Mouse (Mus musculus): ENCODE results near the gene Tab1. TPM values are rescaled to one million over a fixed set of nuclear protein-coding genes. Genes with fewer than 3 reads are reported as not detected.
"Not testable (repeated sequence)": the region's sequence is repeated elsewhere in the genome, so short reads cannot be mapped to it uniquely, and the experiment has no call there.

Gene Tab1
- polyA plus RNA-seq, 1 experiment from 2014 or later: 31.5 TPM

- no peak overlapping the region for H3K4me2 ChIP-seq (ENCODE audit: low read depth, low read length)
- WGBS: 81% methylated on average over 7 of the region's 7 CpGs
- H3K4me3 ChIP-seq (ENCODE audit: low read length): no peak overlapping the region
- H3K27me3 ChIP-seq (ENCODE audit: control insufficient read depth, insufficient read depth, low read depth, low read length): no peaks in the 10 kb centered on the region
- H3K4me1 ChIP-seq (replicated peaks; ENCODE audit: control insufficient read depth, insufficient read depth, low read length): no peaks in the 10 kb centered on the region
- no peak overlapping the region for H3K9ac ChIP-seq (ENCODE audit: low read length)
- no peak overlapping the region for H3K27ac ChIP-seq (ENCODE audit: low read length)
- ATAC-seq (ENCODE audit: low read depth): no peak
- no peaks in the 10 kb centered on the region for H3K9me3 ChIP-seq (ENCODE audit: control insufficient read depth, low read length)
- H3K36me3 ChIP-seq (ENCODE audit: control insufficient read depth, insufficient read depth, low read length): no peaks in the 10 kb centered on the region
Measured at GRCm38 (mm10) chr15:80114414-80114813, 18.5 kb upstream of the Tab1 start.

DNA sequence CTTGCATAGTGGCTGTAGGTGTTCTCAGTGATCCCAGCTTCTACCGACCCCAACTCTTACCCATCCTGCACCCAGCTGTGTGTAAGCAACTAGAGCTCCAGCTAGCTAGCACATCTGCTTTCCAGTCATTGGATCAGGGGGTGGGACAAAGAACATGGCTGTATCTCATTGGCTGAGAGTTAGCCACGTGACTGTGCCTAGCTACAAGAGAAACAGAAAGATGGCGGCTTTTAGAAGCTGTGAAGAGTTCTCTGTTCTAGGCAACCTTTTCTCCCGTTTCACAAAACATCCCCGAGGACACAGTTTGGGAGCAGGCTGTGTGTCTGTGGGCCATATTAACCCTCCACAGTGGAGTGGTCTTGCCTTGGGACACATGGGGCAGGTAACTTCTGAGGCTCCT lies 17.7 kb upstream of the Tab1 start:
- WGBS: 49% methylated on average over 5 of the region's 5 CpGs
- ATAC-seq (ENCODE audit: low read depth): no peak
- no peak overlapping the region for H3K4me3 ChIP-seq (ENCODE audit: low read length)
- no peak overlapping the region for H3K27ac ChIP-seq (ENCODE audit: low read length)
- no peaks in the 10 kb centered on the region for H3K4me1 ChIP-seq (replicated peaks; ENCODE audit: control insufficient read depth, insufficient read depth, low read length)
- H3K27me3 ChIP-seq (ENCODE audit: control insufficient read depth, insufficient read depth, low read depth, low read length): no peaks in the 10 kb centered on the region
- peak overlapping the region; percentile 13; the same call in 1 of the 2 replicates for H3K4me2 ChIP-seq (ENCODE audit: low read depth, low read length)
- H3K9me3 ChIP-seq (ENCODE audit: control insufficient read depth, low read length): no peaks in the 10 kb centered on the region
- no peaks in the 10 kb centered on the region for H3K36me3 ChIP-seq (ENCODE audit: control insufficient read depth, insufficient read depth, low read length)
- no peak overlapping the region for H3K9ac ChIP-seq (ENCODE audit: low read length)

- H3K9me3 ChIP-seq (ENCODE audit: control insufficient read depth, low read length): no peaks in the 10 kb centered on the region
- WGBS: 57% methylated on average over 13 of the region's 13 CpGs
- H3K27me3 ChIP-seq (ENCODE audit: control insufficient read depth, insufficient read depth, low read depth, low read length): no peaks in the 10 kb centered on the region
- no peak for ATAC-seq (ENCODE audit: low read depth)
- H3K27ac ChIP-seq (ENCODE audit: low read length): no peak overlapping the region
- peak overlapping the region; percentile 13; the same call in 1 of the 2 replicates for H3K4me2 ChIP-seq (ENCODE audit: low read depth, low read length)
- H3K4me1 ChIP-seq (replicated peaks; ENCODE audit: control insufficient read depth, insufficient read depth, low read length): no peaks in the 10 kb centered on the region
- H3K4me3 ChIP-seq (ENCODE audit: low read length): no peak overlapping the region
- H3K9ac ChIP-seq (ENCODE audit: low read length): no peak overlapping the region
- H3K36me3 ChIP-seq (ENCODE audit: control insufficient read depth, insufficient read depth, low read length): no peaks in the 10 kb centered on the region
Measured at GRCm38 (mm10) chr15:80115866-80116794, 16.8 kb upstream of the Tab1 start.

GRCm38 (mm10) chr15:80117154-80117553 lies 15.8 kb upstream of the Tab1 start:
- no peaks in the 10 kb centered on the region for H3K4me1 ChIP-seq (replicated peaks; ENCODE audit: control insufficient read depth, insufficient read depth, low read length)
- no peak overlapping the region for H3K27ac ChIP-seq (ENCODE audit: low read length)
- H3K36me3 ChIP-seq (ENCODE audit: control insufficient read depth, insufficient read depth, low read length): no peaks in the 10 kb centered on the region
- H3K9me3 ChIP-seq (ENCODE audit: control insufficient read depth, low read length): no peaks in the 10 kb centered on the region
- no peak overlapping the region for H3K4me3 ChIP-seq (ENCODE audit: low read length)
- 59% methylated on average over 8 of the region's 8 CpGs for WGBS
- no peak for ATAC-seq (ENCODE audit: low read depth)
- no peak overlapping the region for H3K9ac ChIP-seq (ENCODE audit: low read length)
- H3K4me2 ChIP-seq (ENCODE audit: low read depth, low read length): no peak overlapping the region
- no peaks in the 10 kb centered on the region for H3K27me3 ChIP-seq (ENCODE audit: control insufficient read depth, insufficient read depth, low read depth, low read length)

DNA sequence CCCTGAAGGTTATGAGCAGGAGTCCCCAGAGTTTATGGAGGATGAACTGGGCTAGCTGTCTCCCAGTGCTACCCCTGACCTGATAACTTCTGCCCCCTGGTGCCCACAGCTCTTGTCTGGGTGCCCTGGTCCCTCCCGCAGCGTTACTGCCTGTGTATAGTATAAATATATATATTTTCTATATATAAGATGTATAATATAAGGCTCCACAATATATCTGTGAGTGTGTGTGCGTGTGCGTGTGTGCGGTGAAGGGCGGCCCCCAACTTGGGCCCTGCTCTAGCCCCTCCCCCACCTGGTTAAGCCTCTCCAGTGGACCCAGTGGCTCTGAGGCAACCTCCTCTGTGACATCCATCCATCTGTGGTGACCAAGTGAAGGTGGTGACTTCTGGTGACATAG lies 13.9 kb upstream of the Tab1 start:
- Histone ChIP-seq H3K4me3 (ENCODE audit: low read length) (no peak overlapping the region), H3K9me3 (ENCODE audit: control insufficient read depth, low read length) (no peaks in the 10 kb centered on the region), H3K9ac (ENCODE audit: low read length) (no peak overlapping the region), H3K27ac (ENCODE audit: low read length) (no peak overlapping the region), H3K4me1 (replicated peaks; ENCODE audit: control insufficient read depth, insufficient read depth, low read length) (no peaks in the 10 kb centered on the region), H3K4me2 (ENCODE audit: low read depth, low read length) (no peak overlapping the region), H3K36me3 (ENCODE audit: control insufficient read depth, insufficient read depth, low read length) (no peaks in the 10 kb centered on the region), H3K27me3 (ENCODE audit: control insufficient read depth, insufficient read depth, low read depth, low read length) (no peaks in the 10 kb centered on the region)
- WGBS: 90% methylated on average over 6 of the region's 6 CpGs
- ATAC-seq (ENCODE audit: low read depth): no peak

- ATAC-seq (ENCODE audit: low read depth): no peak
- H3K9ac ChIP-seq (ENCODE audit: low read length): no peak overlapping the region
- WGBS: 86% methylated on average over 9 of the region's 9 CpGs
- no peaks in the 10 kb centered on the region for H3K9me3 ChIP-seq (ENCODE audit: control insufficient read depth, low read length)
- H3K4me1 ChIP-seq (replicated peaks; ENCODE audit: control insufficient read depth, insufficient read depth, low read length): peaks cover 3% of the 10 kb centered on the region; the same call in 1 of the 2 replicates
- no peaks in the 10 kb centered on the region for H3K36me3 ChIP-seq (ENCODE audit: control insufficient read depth, insufficient read depth, low read length)
- H3K4me3 ChIP-seq (ENCODE audit: low read length): no peak overlapping the region
- H3K4me2 ChIP-seq (ENCODE audit: low read depth, low read length): no peak overlapping the region
- H3K27ac ChIP-seq (ENCODE audit: low read length): no peak overlapping the region
- no peaks in the 10 kb centered on the region for H3K27me3 ChIP-seq (ENCODE audit: control insufficient read depth, insufficient read depth, low read depth, low read length)
Measured at GRCm38 (mm10) chr15:80121721-80122325, 11.1 kb upstream of the Tab1 start.

DNA sequence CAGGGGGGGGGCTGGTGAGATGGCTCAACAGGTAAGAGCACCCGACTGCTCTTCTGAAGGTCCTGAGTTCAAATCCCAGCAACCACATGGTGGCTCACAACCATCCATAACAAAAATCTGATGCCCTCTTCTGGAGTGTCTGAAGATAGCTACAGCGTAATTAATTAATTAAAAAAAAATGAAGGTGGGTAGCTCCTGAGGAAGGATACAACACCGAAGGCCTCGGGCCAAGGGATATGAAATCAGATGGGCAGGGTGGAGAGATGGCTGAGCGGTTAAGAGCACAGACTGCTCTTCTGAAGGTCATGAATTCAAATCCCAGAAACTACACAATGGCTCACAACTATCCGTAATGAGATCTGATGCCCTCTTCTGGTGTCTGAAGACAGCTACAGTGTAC lies 10.5 kb upstream of the Tab1 start:
- H3K4me3 ChIP-seq (ENCODE audit: low read length); H3K9me3 ChIP-seq (ENCODE audit: control insufficient read depth, low read length); ATAC-seq (ENCODE audit: low read depth); H3K4me2 ChIP-seq (ENCODE audit: low read depth, low read length); H3K36me3 ChIP-seq (ENCODE audit: control insufficient read depth, insufficient read depth, low read length); H3K9ac ChIP-seq (ENCODE audit: low read length); H3K27me3 ChIP-seq (ENCODE audit: control insufficient read depth, insufficient read depth, low read depth, low read length); H3K27ac ChIP-seq (ENCODE audit: low read length); H3K4me1 ChIP-seq (replicated peaks; ENCODE audit: control insufficient read depth, insufficient read depth, low read length): not testable (repeated sequence)
- WGBS: 87% methylated on average over 6 of the region's 6 CpGs

GRCm38 (mm10) chr15:80124651-80125050 lies 8.3 kb upstream of the Tab1 start:
- no peak for ATAC-seq (ENCODE audit: low read depth)
- WGBS: 75% methylated on average over 4 of the region's 4 CpGs
- no peaks in the 10 kb centered on the region for H3K9me3 ChIP-seq (ENCODE audit: control insufficient read depth, low read length)
- peaks cover 3% of the 10 kb centered on the region; the same call in 1 of the 2 replicates for H3K4me1 ChIP-seq (replicated peaks; ENCODE audit: control insufficient read depth, insufficient read depth, low read length)
- H3K9ac ChIP-seq (ENCODE audit: low read length): no peak overlapping the region
- H3K36me3 ChIP-seq (ENCODE audit: control insufficient read depth, insufficient read depth, low read length): no peaks in the 10 kb centered on the region
- H3K27ac ChIP-seq (ENCODE audit: low read length): peak overlapping the region; percentile 64
- H3K4me2 ChIP-seq (ENCODE audit: low read depth, low read length): no peak overlapping the region
- no peak overlapping the region for H3K4me3 ChIP-seq (ENCODE audit: low read length)
- no peaks in the 10 kb centered on the region for H3K27me3 ChIP-seq (ENCODE audit: control insufficient read depth, insufficient read depth, low read depth, low read length)

DNA sequence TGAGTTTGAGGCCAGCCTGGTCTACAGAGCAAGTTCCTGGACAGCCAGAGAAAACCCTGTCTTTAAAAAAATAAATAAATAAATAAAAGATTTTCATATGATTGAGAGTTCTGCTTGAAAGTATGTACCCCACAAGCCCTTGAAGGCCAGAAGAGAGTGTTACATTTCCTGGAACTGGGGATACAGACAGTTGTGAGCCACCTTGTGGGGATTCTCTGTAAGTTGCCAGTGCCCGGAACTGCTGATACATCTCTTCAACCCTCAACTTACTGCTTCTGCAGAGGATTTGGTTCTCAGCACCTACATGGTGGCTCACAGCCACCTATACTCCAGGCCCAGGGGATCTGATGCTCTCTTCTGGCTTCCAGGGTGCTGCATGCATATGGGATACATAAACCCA lies 5.7 kb upstream of the Tab1 start:
- 48% methylated on average over 1 of the region's 1 CpGs for WGBS
- no peaks in the 10 kb centered on the region for H3K9me3 ChIP-seq (ENCODE audit: control insufficient read depth, low read length)
- H3K27ac ChIP-seq (ENCODE audit: low read length): no peak overlapping the region
- H3K27me3 ChIP-seq (ENCODE audit: control insufficient read depth, insufficient read depth, low read depth, low read length): no peaks in the 10 kb centered on the region
- H3K36me3 ChIP-seq (ENCODE audit: control insufficient read depth, insufficient read depth, low read length): no peaks in the 10 kb centered on the region
- H3K9ac ChIP-seq (ENCODE audit: low read length): no peak overlapping the region
- H3K4me3 ChIP-seq (ENCODE audit: low read length): no peak overlapping the region
- no peak for ATAC-seq (ENCODE audit: low read depth)
- H3K4me2 ChIP-seq (ENCODE audit: low read depth, low read length): no peak overlapping the region
- peaks cover 3% of the 10 kb centered on the region; the same call in 1 of the 2 replicates for H3K4me1 ChIP-seq (replicated peaks; ENCODE audit: control insufficient read depth, insufficient read depth, low read length)

Data from lung, embryonic 16.5 days (tissue).